Mouse (Mus musculus) thymus, adult 2 months (tissue): Measurements from ENCODE around the gene Cfh. TPM values are rescaled to one million over a fixed set of nuclear protein-coding genes. Genes with fewer than 3 reads are reported as not detected.
"Not testable (repeated sequence)": the region's sequence is repeated elsewhere in the genome, so short reads cannot be mapped to it uniquely, and the experiment has no call there.

Experiments
- DNase-seq: peaks from one replicate; pipeline ENCODE4 v3.0.0; 2021
- H3K27ac ChIP-seq: fragments of 200-500 bp; 2 replicates; pipeline ENCODE4 v1.5.1; 2012; ENCODE audit warnings: low read length, control low read depth; ENCODE audit not compliant: control insufficient read depth, insufficient read depth
- H3K27me3 ChIP-seq: fragments of 200-500 bp; 2 replicates; pipeline ENCODE4 v1.6.1; 2012; ENCODE audit warnings: mild to moderate bottlenecking, low read length, moderate library complexity, mixed read lengths; ENCODE audit not compliant: control insufficient read depth, insufficient read depth
- H3K36me3 ChIP-seq: fragments of 200-500 bp; 2 replicates; pipeline ENCODE4 v1.6.1; 2012; ENCODE audit warnings: mild to moderate bottlenecking, low read length, moderate library complexity; ENCODE audit not compliant: control insufficient read depth, insufficient read depth
- H3K4me1 ChIP-seq: fragments of 200-500 bp; replicated peaks from 2 replicates; pipeline ENCODE4 v1.6.1; 2012; ENCODE audit warnings: low read length; ENCODE audit not compliant: control insufficient read depth, insufficient read depth
- H3K4me3 ChIP-seq: fragments of 200-500 bp; 2 replicates; pipeline ENCODE4 v1.5.1; 2012; ENCODE audit warnings: mild to moderate bottlenecking, low read length, control low read depth, moderate library complexity; ENCODE audit not compliant: control insufficient read depth, insufficient read depth
- CTCF ChIP-seq: fragments of 200-500 bp; IDR thresholded peaks from 2 replicates; pipeline ENCODE4 v1.5.1; 2012; ENCODE audit warnings: mild to moderate bottlenecking, control low read depth, low read length, moderate library complexity, borderline replicate concordance; ENCODE audit not compliant: control insufficient read depth, poor library complexity, insufficient read depth; ENCODE audit errors: extremely low read depth
- POLR2A ChIP-seq: fragments of 200-500 bp; IDR thresholded peaks from 2 replicates; pipeline ENCODE4 v1.6.1; 2012; ENCODE audit warnings: mild to moderate bottlenecking, low read length, control low read depth, moderate library complexity; ENCODE audit not compliant: control insufficient read depth, poor library complexity, insufficient read depth; ENCODE audit errors: extremely low read depth
- WGBS: fragments of 180-500 bp; shearing (Covaris S2); methylation state at CpG from one replicate; pipeline ENCODE4 v1.1.7; 2018; 5-methylcytosine and 5-hydroxymethylcytosine counted together
- polyA plus RNA-seq: library from polyadenylated mRNA; depleted of rRNA; stranded (reverse); fragments of >200 nt; gene quantifications from 2 replicates; pipeline ENCODE4 v1.2.3, GENCODE M21; 2012; rRNA removed

Gene Cfh
- 1.7 and 3.5 TPM in 2 replicates for polyA plus RNA-seq

DNA sequence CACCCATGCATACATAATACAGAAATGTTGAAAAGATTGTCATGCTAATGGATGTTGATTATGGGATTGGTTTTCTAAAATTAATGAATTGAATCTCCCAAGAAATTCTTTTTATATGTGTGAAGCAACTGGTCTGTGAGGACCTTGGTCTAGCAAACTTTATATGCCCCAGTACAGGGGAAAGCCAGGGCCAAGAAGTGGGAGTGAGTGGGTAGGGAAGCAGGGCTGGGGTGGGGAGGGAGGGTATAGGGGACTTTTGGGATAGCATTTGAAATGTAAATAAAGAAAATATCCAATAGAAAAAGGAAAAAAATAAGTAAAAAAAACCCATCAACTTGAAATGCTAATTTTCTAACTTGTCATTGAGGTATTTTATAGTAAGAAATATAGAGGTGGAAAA is at the start of gene Cfh:
Gene Cfh (minus strand): TSS at position 101 of the 400 bp plus-strand sequence.
- H3K36me3 ChIP-seq, DNase-seq, H3K27me3 ChIP-seq, H3K4me3 ChIP-seq, H3K27ac ChIP-seq, H3K4me1 ChIP-seq: not testable (repeated sequence)

DNA sequence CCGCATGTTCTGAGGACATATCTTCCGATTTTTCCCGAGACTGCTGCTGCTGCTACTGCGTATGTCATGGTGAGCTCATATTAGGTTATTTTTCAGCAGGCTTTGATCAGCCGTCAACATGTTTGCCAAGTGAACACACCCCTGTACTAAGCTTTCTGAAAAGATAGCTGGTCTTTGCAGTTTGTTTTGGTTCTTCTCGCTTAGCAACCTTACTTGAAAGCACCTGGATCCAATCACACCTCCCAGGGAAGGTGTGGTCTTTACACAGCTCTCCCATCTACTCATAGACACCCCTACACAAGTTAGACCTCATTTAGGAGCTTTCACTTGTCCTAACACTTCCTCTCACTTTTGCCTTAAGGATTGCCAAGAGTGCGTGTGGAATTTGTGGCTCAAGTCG is 43.1 kb upstream of the Cfh start:
- no peak for TF ChIP-seq CTCF
- TF ChIP-seq POLR2A: no peak
- Histone ChIP-seq H3K27ac (no peak overlapping the region), H3K27me3 (no peaks in the 10 kb centered on the region), H3K36me3 (no peaks in the 10 kb centered on the region), H3K4me1 (no peaks in the 10 kb centered on the region), H3K4me3 (no peak overlapping the region)
- 85% methylated on average over 8 of the region's 8 CpGs for WGBS
- DNase-seq: no peak

DNA sequence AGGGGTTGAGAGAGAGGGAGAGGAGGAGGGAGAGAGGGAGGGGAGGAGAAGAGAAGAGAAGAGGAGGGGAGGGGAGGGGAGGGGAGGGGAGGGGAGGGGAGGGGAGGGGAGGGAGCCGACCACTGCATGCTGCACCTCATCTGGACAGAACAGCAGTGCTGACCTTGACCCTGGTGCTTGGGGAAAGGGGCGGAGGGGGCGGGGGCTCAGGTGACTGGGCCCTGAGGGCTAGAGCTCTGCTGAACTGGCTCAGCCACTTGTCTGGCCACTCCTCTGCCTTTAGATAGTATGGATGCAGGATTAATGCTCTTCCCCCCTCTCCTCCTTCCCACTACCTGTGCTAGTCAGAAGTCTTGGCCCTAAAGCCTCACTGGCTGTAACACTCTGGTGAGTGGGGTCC is 41.7 kb upstream of the Cfh start:
- no peak overlapping the region for H3K27ac ChIP-seq
- H3K4me1 ChIP-seq: no peaks in the 10 kb centered on the region
- no peaks in the 10 kb centered on the region for H3K36me3 ChIP-seq
- WGBS: 68% methylated on average over 3 of the region's 3 CpGs
- H3K4me3 ChIP-seq: no peak overlapping the region
- TF ChIP-seq POLR2A (no peak), CTCF (no peak)
- no peak for DNase-seq
- no peaks in the 10 kb centered on the region for H3K27me3 ChIP-seq

DNA sequence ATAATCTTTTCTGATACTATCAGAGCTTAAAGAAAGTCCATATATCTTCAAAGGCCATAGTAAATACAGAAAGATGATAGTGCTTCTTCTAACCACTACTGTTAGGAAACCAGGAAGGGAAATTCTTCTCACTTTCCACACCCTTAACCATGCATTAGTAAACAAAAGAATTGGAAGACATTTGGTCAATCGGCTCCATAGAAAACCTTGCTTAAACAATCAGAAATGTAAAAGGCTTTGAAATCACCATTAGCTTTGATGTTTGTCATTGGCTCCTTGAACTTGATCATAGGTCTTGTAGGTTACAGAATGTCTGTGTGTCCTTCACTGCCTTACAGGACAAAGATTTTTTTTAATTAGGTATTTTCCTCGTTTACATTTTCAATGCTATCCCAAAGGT is 21.8 kb upstream of the Cfh start:
- H3K27ac ChIP-seq: no peak overlapping the region
- no peak for DNase-seq
- H3K36me3 ChIP-seq: no peaks in the 10 kb centered on the region
- TF ChIP-seq POLR2A: no peak
- no peak for TF ChIP-seq CTCF
- H3K27me3 ChIP-seq: no peaks in the 10 kb centered on the region
- H3K4me3 ChIP-seq: no peak overlapping the region
- 70% methylated on average over 2 of the region's 2 CpGs for WGBS
- H3K4me1 ChIP-seq: no peaks in the 10 kb centered on the region

DNA sequence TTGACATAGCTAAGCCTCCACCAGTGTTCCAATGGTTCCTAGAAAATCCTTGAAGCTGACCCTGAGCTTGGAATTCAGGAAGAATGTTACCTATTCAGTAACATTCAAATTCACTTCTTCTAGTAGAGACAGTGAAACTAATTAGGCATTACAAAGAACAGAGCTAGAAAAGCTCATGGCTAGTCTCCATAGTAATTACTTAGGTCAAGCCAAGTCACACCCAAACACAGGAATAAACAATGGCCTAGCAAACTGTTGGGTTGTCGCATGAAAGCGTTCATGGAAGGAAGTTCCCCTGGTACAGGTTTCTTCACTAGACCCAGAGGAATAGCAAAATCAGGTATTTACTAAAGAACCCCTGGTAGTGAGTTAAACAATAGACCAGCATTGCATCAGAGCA is 4.9 kb upstream of the Cfh start:
- not testable (repeated sequence) for H3K4me1 ChIP-seq, H3K27me3 ChIP-seq, H3K36me3 ChIP-seq, H3K4me3 ChIP-seq, DNase-seq, H3K27ac ChIP-seq
- 93% methylated on average over 2 of the region's 2 CpGs for WGBS

DNA sequence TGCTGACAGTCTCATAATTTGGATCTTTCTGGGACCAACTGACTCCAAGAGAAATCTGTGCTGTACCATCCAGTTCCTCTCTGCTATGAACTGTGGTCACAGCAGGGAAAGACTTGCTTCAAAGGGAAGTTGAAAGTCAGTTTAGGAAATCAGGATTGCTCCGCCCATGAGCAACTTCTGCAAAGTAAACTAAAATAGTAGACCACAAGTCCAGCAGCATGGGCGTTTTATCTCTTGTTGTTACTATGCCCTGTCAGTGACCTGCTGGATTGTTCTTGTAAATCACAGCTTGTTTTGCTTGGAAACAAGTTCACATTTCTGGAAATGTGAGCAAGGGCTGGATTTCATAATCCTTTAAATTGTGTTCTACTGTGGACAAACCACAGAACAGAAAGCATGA is 356 bp downstream of the Cfh start:
- H3K27me3 ChIP-seq: no peaks in the 10 kb centered on the region
- no peaks in the 10 kb centered on the region for H3K36me3 ChIP-seq
- no peak overlapping the region for H3K4me3 ChIP-seq
- TF ChIP-seq POLR2A: no peak
- no peak for TF ChIP-seq CTCF
- DNase-seq: no peak
- H3K27ac ChIP-seq: no peak overlapping the region
- no peaks in the 10 kb centered on the region for H3K4me1 ChIP-seq
- 16% methylated on average over 2 of the region's 2 CpGs for WGBS

DNA sequence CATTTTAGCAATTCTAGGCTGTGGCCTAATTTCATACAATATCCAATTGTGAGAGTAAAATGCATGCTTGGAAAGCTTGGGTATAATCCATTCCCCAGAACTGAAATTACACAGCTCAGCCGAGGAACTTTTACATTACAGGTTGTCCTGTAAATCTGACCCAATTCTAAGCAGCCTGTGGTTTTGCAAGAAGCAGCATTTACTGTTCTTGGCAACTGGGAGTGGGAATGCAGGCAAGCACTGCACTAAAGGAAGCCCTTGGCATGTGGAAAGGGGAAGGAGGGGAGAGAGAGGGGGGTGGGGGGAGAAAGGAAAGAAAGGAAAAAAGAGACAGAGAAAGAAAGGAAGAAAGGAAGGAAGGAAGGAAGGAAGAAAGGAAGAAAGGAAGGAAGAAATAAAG is 3.4 kb downstream of the Cfh start:
- no peak for TF ChIP-seq POLR2A
- H3K27ac ChIP-seq: no peak overlapping the region
- H3K4me3 ChIP-seq: no peak overlapping the region
- H3K4me1 ChIP-seq: no peaks in the 10 kb centered on the region
- no peak for DNase-seq
- H3K27me3 ChIP-seq: no peaks in the 10 kb centered on the region
- H3K36me3 ChIP-seq: no peaks in the 10 kb centered on the region
- 77% methylated on average over 1 of the region's 1 CpGs for WGBS
